Mouse (Mus musculus) cerebellum, adult (tissue): ENCODE measurements around the gene Neurod1.
A peak's percentile ranks its signal among the peaks of the same experiment; 100 is the strongest.

ENCODE experiments used
- ATAC-seq: cut with Nextera tagmentation; 2 replicates; pipeline ENCODE4 v1.9.2; 2017; ENCODE audit warnings: mild to moderate bottlenecking, moderate library complexity, mixed read lengths; ENCODE audit not compliant: insufficient number of reproducible peaks, low FRiP score, low TSS enrichment

The Neurod1 gene

GRCm38 (mm10) chr2:79456575-79457349 is at the start of gene Neurod1, which contains the start of gene Cerkl:
TSS of gene Neurod1 (minus strand) at chr2:79456751.
TSS of gene Cerkl (minus strand) at chr2:79456785.
- peak; percentile 76 for ATAC-seq

DNA sequence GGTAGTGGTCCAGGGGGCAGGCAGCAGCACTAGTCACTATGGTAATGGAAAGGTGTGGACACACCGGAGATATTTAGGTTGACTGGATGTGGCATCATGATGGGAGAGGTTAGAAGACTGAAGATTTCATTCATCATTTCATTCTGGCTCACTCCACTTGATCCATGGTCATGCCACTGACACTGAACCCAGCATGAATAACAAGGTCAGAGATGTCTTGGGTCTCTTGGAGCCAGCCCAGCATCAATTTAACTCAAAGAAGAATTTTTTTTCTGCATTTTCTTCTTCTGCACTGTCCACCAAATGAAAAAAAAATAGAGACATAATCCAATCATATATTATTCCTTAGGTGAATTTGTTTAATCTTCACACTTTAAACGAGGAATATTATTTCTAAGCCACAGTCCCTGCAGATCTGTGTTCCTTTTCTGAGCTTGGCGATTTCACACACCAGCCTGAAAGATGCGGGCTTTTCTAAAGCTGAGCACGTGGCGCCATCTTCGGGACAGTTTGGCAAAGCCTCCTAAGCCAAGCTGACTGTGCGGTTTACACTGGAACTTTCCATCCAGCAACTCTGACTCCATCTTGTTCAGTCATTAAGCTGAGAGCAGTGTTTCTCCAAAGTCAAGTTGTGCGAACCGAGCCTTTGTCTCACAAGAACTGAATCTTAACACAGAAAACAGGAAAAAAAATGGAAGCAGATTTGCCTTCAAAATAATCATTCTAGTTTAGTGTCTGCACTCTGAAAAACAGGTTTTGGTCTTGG is 42.6 kb upstream of the Neurod1 start:
- ATAC-seq, result peak; percentile 90

DNA sequence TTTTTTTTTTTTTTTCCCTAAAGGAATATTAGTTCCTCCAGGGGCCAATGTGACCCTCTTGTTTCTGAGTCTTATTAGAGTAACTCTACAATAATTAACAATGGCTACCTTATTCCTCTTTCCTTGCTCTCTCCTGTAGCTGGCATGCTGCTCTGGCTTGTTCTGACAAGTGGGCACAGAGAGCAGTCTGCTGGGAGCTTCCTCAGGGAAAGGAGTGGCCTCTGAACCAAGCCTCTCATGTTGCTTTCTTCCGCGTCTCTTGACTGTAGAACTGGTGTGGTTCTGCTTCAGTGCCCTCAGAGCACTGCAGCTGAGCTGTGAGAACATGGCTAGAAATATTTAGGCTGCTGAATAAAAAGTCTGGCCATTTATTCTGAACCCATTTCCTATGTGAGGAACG is 28.6 kb upstream of the Neurod1 start:
- ATAC-seq, result no peak

DNA sequence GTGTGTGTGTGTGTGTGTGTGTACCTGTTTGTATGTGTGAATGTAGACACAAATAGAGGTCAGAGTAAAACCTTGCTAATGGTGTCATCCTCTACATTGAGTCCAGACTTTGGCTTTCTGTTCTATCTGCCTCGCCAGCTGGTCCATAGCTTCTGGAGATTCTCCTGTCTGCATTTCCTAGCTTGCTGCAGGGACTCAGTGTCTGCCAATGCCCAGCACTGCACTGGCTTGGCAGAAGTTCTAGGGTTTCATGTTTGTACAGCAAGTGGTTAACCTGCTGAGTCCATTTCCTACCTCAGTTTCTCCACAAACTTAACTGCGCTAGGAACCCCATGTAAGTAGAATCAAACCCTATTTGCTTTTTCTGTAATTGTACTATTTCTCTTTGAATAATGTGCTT is 26.0 kb upstream of the Neurod1 start:
- ATAC-seq, result peak; percentile 92

- no peak for ATAC-seq
Measured at GRCm38 (mm10) chr2:79462411-79462810, 5.9 kb upstream of the Neurod1 start.

GRCm38 (mm10) chr2:79461861-79462260 is 5.3 kb upstream of the Neurod1 start:
- ATAC-seq, result no peak

- no peak for ATAC-seq
Measured at GRCm38 (mm10) chr2:79460586-79460985, 4.0 kb upstream of the Neurod1 start.

DNA sequence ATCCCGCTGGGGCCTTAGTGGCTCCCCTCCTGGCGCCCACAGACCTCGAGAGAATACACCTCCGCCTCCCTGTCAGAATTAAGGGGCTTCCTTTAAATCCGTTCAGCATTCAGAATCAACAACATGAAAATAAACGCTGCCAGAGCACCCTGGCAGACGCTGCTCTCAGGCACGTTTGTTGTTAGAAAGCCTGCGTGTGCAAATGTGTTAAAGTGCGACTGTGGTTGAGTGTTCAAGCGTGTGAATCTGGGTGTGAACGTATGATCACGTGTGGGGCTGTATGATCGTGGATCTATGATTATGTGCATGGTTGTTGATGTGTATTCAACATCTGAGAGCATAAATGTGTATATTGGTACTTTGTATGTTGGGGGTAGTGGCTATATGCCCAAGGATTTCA is 3.6 kb upstream of the Neurod1 start:
- no peak for ATAC-seq

- peak; percentile 21 for ATAC-seq
Measured at GRCm38 (mm10) chr2:79459061-79460045, 2.8 kb upstream of the Neurod1 start.

DNA sequence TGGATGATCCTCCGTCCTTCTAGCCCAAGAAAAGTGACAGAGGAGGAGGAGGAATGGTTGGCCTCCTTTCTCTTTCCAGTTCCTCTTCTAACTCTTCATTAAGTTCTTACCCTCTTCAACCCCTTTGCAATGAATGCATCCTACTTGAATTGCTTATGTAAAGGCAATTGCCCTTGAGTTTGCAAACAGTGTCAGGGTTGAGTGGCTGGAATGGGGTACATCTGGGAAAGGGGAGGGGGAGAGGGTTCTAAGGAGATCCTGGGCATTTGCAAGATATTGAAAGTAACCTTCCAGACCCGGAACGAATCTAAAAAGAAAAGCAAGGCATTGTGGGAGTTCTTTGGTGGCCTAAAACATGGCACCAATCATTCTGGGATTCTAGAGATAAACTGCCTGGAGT is 1.4 kb upstream of the Neurod1 start:
- no peak for ATAC-seq

- ATAC-seq, result no peak
Measured at GRCm38 (mm10) chr2:79457434-79457833, 883 bp upstream of the Neurod1 start.

GRCm38 (mm10) chr2:79455646-79456045 is 905 bp downstream of the Neurod1 start:
- ATAC-seq, result no peak

DNA sequence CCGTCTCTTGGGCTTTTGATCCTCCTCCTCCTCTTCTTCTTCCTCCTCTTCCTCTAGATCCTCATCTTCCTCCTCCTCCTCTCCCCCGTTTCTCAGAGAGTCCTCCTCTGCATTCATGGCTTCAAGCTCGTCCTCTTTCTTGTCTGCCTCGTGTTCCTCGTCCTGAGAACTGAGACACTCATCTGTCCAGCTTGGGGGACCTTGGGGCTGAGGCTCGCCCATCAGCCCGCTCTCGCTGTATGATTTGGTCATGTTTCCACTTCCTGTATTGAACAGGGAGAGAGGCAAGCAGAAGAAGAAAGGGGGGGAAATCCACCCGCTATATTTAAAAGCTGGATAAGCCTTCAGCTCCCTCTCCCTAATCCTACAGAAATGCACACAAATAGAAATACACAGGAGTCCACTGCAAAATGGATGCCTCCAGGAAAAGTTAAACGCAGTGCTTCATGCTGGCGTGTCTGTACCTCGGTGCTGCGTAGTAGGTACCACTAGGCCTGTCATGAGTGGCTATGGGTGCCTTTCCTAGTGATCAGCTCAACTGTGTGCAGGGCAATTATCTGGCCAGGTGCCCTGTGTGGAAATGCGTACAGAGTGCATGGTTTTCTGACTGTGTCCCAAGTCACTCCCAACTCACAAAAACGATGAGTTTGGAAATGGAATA is 1.6 kb downstream of the Neurod1 start:
- ATAC-seq, result peak; percentile 24; the same call in 1 of the 2 replicates

DNA sequence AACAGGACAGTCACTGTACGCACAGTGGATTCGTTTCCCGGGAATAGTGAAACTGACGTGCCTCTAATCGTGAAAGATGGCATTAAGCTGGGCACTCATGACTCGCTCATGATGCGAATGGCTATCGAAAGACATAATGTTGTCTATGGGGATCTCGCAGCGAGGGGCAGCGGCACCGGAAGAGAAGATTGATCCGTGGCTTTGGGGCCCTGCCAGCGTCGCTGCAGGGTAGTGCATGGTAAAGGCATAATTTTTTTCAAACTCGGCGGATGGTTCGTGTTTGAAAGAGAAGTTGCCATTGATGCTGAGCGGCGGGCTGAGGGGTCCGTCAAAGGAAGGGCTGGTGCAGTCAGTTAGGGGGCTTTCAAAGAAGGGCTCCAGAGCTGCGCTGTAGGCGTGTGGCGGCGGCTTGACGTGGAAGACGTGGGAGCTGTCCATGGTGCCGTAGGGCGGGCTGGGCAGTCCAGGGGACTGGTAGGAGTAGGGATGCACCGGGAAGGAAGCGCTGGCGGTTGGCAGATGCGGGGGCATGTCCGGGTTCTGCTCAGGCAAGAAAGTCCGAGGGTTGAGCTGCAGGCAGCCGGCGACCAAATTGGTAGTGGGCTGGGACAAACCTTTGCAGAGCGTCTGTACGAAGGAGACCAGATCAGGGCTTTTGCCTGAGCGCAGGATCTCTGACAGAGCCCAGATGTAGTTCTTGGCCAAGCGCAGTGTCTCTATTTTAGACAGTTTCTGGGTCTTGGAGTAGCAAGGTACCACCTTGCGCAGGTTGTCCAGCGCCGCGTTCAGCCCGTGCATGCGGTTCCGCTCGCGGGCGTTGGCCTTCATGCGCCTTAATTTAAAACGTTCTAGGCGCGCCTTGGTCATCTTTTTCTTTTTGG is 2.4 kb downstream of the Neurod1 start:
- 0 out of 2 replicates have a peak, but pooled peaks have one; percentile 8 for ATAC-seq

GRCm38 (mm10) chr2:79451438-79451837 is 5.1 kb downstream of the Neurod1 start:
- no peak for ATAC-seq

DNA sequence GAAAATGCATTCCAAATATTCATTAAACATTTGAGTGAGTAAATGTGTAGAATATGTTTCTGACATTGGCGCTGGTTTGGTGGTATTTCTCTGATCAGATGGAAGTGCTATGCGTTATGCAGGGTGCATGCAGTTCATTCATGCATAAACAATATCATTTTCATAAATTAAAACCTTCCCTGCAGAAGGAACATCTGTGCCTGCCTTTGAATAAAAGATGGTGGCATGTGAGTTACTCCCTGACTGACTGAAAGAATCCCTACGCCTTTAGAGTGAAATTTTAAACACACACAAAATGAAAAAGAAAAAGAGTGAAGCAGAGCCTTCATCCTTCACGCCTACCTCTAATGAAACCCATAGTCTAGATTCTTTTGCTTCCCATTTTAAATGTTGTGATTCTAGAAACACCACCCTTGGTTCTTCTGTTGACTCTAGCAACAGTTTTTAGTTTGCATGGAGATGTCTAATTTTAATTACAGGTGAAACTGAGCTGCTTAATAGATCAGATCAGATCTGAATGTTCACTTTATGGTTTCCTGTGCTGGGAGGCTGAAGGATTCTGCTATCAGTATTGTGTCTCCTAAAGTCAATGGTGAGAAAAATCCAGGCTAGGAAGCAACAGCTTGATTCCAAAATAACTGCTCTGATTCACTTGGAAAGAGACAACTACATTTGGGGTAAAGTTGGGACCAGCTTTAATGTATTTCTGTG is 5.7 kb downstream of the Neurod1 start:
- no peak for ATAC-seq

DNA sequence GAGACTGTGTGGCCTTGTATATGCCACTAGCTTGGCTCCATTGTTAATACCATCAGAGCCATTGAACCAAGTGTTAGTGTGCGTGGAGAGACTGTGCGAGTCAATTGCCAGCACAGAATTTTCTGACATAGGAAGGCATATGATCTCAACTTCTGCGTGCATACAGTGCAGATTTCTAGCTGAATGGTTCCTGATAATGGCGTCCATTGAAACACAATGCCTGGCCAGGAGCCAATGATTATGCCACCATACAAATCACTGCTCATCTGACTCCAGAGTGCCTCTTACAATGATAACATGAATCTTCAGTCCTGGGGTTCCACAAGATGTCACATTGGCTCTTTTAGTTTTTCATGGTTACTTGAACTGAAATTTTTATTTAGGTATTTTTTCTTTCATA is 7.2 kb downstream of the Neurod1 start:
- no peak for ATAC-seq

GRCm38 (mm10) chr2:79447198-79447597 is 9.4 kb downstream of the Neurod1 start:
- no peak for ATAC-seq
